In genomic region chr2:35983869-35984268, GRCm38 (mm10) we compare ENCODE assay signal across 9 mouse cellular contexts. TPM values are rescaled to one million over a fixed set of nuclear protein-coding genes. Genes with fewer than 3 reads are reported as not detected.
DNase-seq lines count a peak whose midpoint lies in the region; ATAC-seq lines count a peak whose summit lies in the region.
"Had no signal": no experiment of that assay in that cellular context is flagged by ENCODE, and none has a peak within 500 bp of the region (broad histone marks: within the 10 kb centered on the region; RNA-seq: fewer than 3 reads in every experiment).

No protein-coding gene starts in this region.

- WGBS in embryonic facial prominence, embryonic 11.5 days, result 4% methylated on average over 7 of the region's 7 CpGs

- H3K36me3 ChIP-seq in embryonic facial prominence, embryonic 11.5 days (replicated peaks; ENCODE audit: control insufficient read depth, insufficient read depth, low read depth, low read length), result no peaks in the 10 kb centered on the region
- H3K36me3 ChIP-seq: heart, embryonic 13.5 days had no signal

- DNase-seq in urinary bladder, postnatal 25 days (ENCODE audit: low spot score), result peak; percentile 56
- no peak for DNase-seq in urinary bladder, adult 2 months (ENCODE audit: low spot score)
- DNase-seq in adrenal gland, postnatal 25 days, result peak; percentile 61
- DNase-seq in embryonic facial prominence, embryonic 11.5 days (ENCODE audit: low spot score), result peak; percentile 82
- peak; percentile 48 to 61 for DNase-seq in kidney, adult 8-10 months
- peak; percentile 52 to 70 for DNase-seq in lung, adult 18-20 months
- DNase-seq in right cerebral cortex, adult 18-20 months, result peak; percentile 72

- H3K4me1 ChIP-seq in embryonic facial prominence, embryonic 11.5 days (ENCODE audit: control insufficient read depth, insufficient read depth, low read length), result no peaks in the 10 kb centered on the region

- no peak overlapping the region for H3K27ac ChIP-seq in embryonic facial prominence, embryonic 11.5 days (replicated peaks; ENCODE audit: low read depth, low read length)
- H3K27ac ChIP-seq: heart, embryonic 13.5 days had no signal

- no peaks in the 10 kb centered on the region for H3K27me3 ChIP-seq in embryonic facial prominence, embryonic 11.5 days (ENCODE audit: control insufficient read depth, insufficient read depth, low read length)

- no peaks in the 10 kb centered on the region for H3K9me3 ChIP-seq in embryonic facial prominence, embryonic 11.5 days (replicated peaks; ENCODE audit: control insufficient read depth, low read length)
- H3K9me3 ChIP-seq: heart, embryonic 13.5 days had no signal

- no peak overlapping the region for H3K4me2 ChIP-seq in embryonic facial prominence, embryonic 11.5 days (ENCODE audit: low read depth, low read length)
- H3K4me2 ChIP-seq: heart, embryonic 13.5 days had no signal

- no peak for ATAC-seq in embryonic facial prominence, embryonic 11.5 days (replicated peaks; ENCODE audit: insufficient number of reproducible peaks, low FRiP score, low TSS enrichment, low read depth)
- ATAC-seq in inflammation-experienced regulatory T-cells, adult 6 months, result no peak

- H3K4me3 ChIP-seq in embryonic facial prominence, embryonic 11.5 days (ENCODE audit: low read depth, low read length), result no peak overlapping the region
- H3K4me3 ChIP-seq: heart, embryonic 13.5 days had no signal

- H3K9ac ChIP-seq in embryonic facial prominence, embryonic 11.5 days (replicated peaks; ENCODE audit: low read length), result no peak overlapping the region
- H3K9ac ChIP-seq: heart, embryonic 13.5 days had no signal

RNA-seq across cellular contexts. Expression of gene Ttll11, which starts 4.2 kb away (rescaled TPM):
- polyA plus RNA-seq in urinary bladder, adult 2 months (2012; rRNA removed), result 1.1 and 1.5 TPM in 2 replicates
- 11.6 and 30.4 TPM in 2 replicates for total RNA-seq in adrenal gland, postnatal 25 days (2021)
- polyA plus RNA-seq in embryonic facial prominence, embryonic 11.5 days (2014; fragmentation: Nextera tagmentation; extraction: Ambion mirVana), result 0.70 and 2.1 TPM in 2 replicates
- not detected for polyA plus RNA-seq in inflammation-experienced regulatory T-cells, adult 6 months (2017; shearing (Covaris generic))
